Mouse (Mus musculus) cerebellum, adult 2 months (tissue): ENCODE data around the gene Wdr24.

Source experiments
- CTCF ChIP-seq: fragments of 200-500 bp; IDR thresholded peaks from 2 replicates; pipeline ENCODE4 v1.5.1; 2011; ENCODE audit warnings: low read depth, mild to moderate bottlenecking, control low read depth, low read length, moderate library complexity, borderline replicate concordance; ENCODE audit not compliant: insufficient read depth
- POLR2A ChIP-seq: fragments of 200-500 bp; IDR thresholded peaks from 2 replicates; pipeline ENCODE4 v1.6.1; 2011; ENCODE audit warnings: low read length, control low read depth, borderline replicate concordance; ENCODE audit not compliant: insufficient read depth

GRCm38 (mm10) chr17:25838904-25839303 lies 15.5 kb downstream of the Wdr24 start:
- TF ChIP-seq CTCF (no peak), POLR2A (no peak)
